Mouse (Mus musculus): ENCODE measurements at regions not wholly inside any gene's neighbourhood (a gene's known extent, or its start where the extent isn't known, plus 50 kb on each side); places are given as distances from the start of the nearest gene placed in this dataset.
"Not testable (repeated sequence)": the region's sequence is repeated elsewhere in the genome, so short reads cannot be mapped to it uniquely, and the experiment has no call there.

DNA sequence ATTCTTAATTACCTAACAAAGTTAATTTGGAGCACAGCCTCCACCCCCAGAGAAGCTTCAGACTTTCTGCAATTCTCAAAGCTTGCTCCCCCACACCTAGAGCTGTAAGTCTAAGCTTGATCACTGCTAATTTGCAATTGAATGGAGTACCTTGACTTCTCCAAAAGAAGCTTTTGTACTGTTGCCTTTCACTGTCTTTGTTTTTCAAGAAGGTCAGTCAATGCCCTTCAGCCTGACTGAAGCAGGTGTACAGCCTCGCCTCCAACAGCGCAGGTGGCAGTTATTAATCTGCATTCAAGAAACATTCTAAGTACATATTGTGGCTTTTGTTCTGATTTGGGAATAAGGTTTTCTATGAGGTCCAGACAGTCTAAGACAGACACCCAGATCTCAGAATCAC is 201.7 kb upstream of the Cntn5 start:
- no peak overlapping the region for H3K4me3 ChIP-seq (replicated peaks; ENCODE audit: low read depth, low read length)
- TF ChIP-seq CTCF (IDR thresholded peaks at IDR 0.05; ENCODE audit: low read depth): no peak
- no peak overlapping the region for H3K27ac ChIP-seq
- no peaks in the 10 kb centered on the region for H3K36me3 ChIP-seq (ENCODE audit: insufficient read depth, low read length)
- no peaks in the 10 kb centered on the region for H3K27me3 ChIP-seq (ENCODE audit: insufficient read depth, low read length)
- H3K9me3 ChIP-seq (replicated peaks; ENCODE audit: low read length): no peaks in the 10 kb centered on the region
- ATAC-seq (replicated peaks; ENCODE audit: low FRiP score, low read depth): no peak
- WGBS: 96% methylated on average over 2 of the region's 2 CpGs
- DNase-seq (ENCODE audit: low spot score): no peak
- no peak overlapping the region for H3K9ac ChIP-seq (ENCODE audit: low read depth, low read length)
- no peak overlapping the region for H3K4me2 ChIP-seq (ENCODE audit: low read length)
- no peaks in the 10 kb centered on the region for H3K4me1 ChIP-seq (replicated peaks; ENCODE audit: insufficient read depth, low read length)

GRCm38 (mm10) chr9:11103448-11103847 is 198.9 kb upstream of the Cntn5 start:
- H3K27me3 ChIP-seq (ENCODE audit: insufficient read depth, low read length): no peaks in the 10 kb centered on the region
- H3K4me1 ChIP-seq (replicated peaks; ENCODE audit: insufficient read depth, low read length): no peaks in the 10 kb centered on the region
- no peak for TF ChIP-seq CTCF (IDR thresholded peaks at IDR 0.05; ENCODE audit: low read depth)
- no peak overlapping the region for H3K9ac ChIP-seq (ENCODE audit: low read depth, low read length)
- H3K4me3 ChIP-seq (replicated peaks; ENCODE audit: low read depth, low read length): no peak overlapping the region
- 76% methylated on average over 4 of the region's 4 CpGs for WGBS
- no peak overlapping the region for H3K4me2 ChIP-seq (ENCODE audit: low read length)
- H3K27ac ChIP-seq: no peak overlapping the region
- no peaks in the 10 kb centered on the region for H3K36me3 ChIP-seq (ENCODE audit: insufficient read depth, low read length)
- H3K9me3 ChIP-seq (replicated peaks; ENCODE audit: low read length): no peaks in the 10 kb centered on the region
- ATAC-seq (replicated peaks; ENCODE audit: low FRiP score, low read depth): no peak
- no peak for DNase-seq (ENCODE audit: low spot score)

DNA sequence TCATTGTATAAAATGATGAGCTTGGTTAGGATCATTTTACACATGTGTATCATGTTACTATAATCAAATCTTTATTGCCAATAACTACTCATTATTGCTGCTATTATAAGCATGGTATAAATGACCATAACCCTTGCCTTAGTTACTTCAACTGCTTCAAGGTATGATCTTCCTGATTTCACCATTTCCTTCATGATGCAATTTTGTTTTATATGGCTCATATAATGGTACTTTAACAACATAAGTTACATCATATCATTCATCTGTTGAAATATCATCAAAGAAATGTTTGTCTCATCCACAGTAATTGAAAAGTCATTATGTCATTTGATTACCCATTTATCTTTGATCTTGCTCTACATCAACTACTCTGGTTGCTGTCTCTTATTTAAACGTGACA is 188.3 kb upstream of the Cntn5 start:
- H3K36me3 ChIP-seq (ENCODE audit: insufficient read depth, low read length): no peaks in the 10 kb centered on the region
- H3K4me1 ChIP-seq (replicated peaks; ENCODE audit: insufficient read depth, low read length): no peaks in the 10 kb centered on the region
- no peak for TF ChIP-seq CTCF (IDR thresholded peaks at IDR 0.05; ENCODE audit: low read depth)
- ATAC-seq (replicated peaks; ENCODE audit: low FRiP score, low read depth) (no peak), DNase-seq (ENCODE audit: low spot score) (no peak)
- H3K9ac ChIP-seq (ENCODE audit: low read depth, low read length): no peak overlapping the region
- no peaks in the 10 kb centered on the region for H3K9me3 ChIP-seq (replicated peaks; ENCODE audit: low read length)
- WGBS: 73% methylated on average over 1 of the region's 1 CpGs
- H3K27me3 ChIP-seq (ENCODE audit: insufficient read depth, low read length): no peaks in the 10 kb centered on the region
- H3K4me2 ChIP-seq (ENCODE audit: low read length): no peak overlapping the region
- H3K4me3 ChIP-seq (replicated peaks; ENCODE audit: low read depth, low read length): no peak overlapping the region
- no peak overlapping the region for H3K27ac ChIP-seq

DNA sequence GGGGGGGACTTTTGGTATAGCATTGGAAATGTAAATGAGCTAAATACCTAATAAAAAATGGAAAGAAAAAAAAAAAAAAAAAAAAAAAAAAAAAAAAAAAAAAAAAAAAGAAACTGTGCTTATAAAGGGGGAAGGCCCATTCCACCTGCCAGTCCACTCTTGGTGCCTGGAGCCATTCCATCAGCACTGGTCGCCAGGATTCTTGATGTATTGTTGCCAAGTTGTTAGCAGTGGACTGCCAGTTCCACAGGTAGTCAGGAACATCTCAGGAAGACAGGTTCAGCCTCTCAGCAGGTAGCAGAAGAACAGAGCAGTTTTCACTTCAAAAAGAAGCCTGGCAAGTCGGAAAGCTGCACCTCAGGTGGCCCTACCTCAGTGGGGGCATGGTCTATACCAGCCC is 162.6 kb upstream of the Cntn5 start:
- not testable (repeated sequence) for ATAC-seq (replicated peaks; ENCODE audit: low FRiP score, low read depth); H3K27ac ChIP-seq; H3K27me3 ChIP-seq (ENCODE audit: insufficient read depth, low read length); H3K9ac ChIP-seq (ENCODE audit: low read depth, low read length); H3K36me3 ChIP-seq (ENCODE audit: insufficient read depth, low read length); DNase-seq (ENCODE audit: low spot score); H3K9me3 ChIP-seq (replicated peaks; ENCODE audit: low read length); H3K4me1 ChIP-seq (replicated peaks; ENCODE audit: insufficient read depth, low read length); H3K4me3 ChIP-seq (replicated peaks; ENCODE audit: low read depth, low read length); H3K4me2 ChIP-seq (ENCODE audit: low read length)
- WGBS: 62% methylated on average over 2 of the region's 2 CpGs

- DNase-seq (ENCODE audit: low spot score): no peak
- Histone ChIP-seq H3K27ac (no peak overlapping the region), H3K4me3 (replicated peaks; ENCODE audit: low read depth, low read length) (no peak overlapping the region), H3K9ac (ENCODE audit: low read depth, low read length) (no peak overlapping the region), H3K27me3 (ENCODE audit: insufficient read depth, low read length) (no peaks in the 10 kb centered on the region), H3K9me3 (replicated peaks; ENCODE audit: low read length) (no peaks in the 10 kb centered on the region), H3K4me2 (ENCODE audit: low read length) (no peak overlapping the region), H3K36me3 (ENCODE audit: insufficient read depth, low read length) (no peaks in the 10 kb centered on the region), H3K4me1 (replicated peaks; ENCODE audit: insufficient read depth, low read length) (no peaks in the 10 kb centered on the region)
- 75% methylated on average over 1 of the region's 1 CpGs for WGBS
- no peak for ATAC-seq (replicated peaks; ENCODE audit: low FRiP score, low read depth)
- TF ChIP-seq CTCF (IDR thresholded peaks at IDR 0.05; ENCODE audit: low read depth): no peak
These were observed 158.3 kb upstream of the Cntn5 start for GRCm38 (mm10) chr9:11062856-11063255.

Data from kidney, postnatal 0 days (tissue).